Mouse (Mus musculus): ENCODE results near the gene Mslnl. TPM values are rescaled to one million over a fixed set of nuclear protein-coding genes. Genes with fewer than 3 reads are reported as not detected.

The Mslnl gene
- total and polyA plus RNA-seq, 2 experiments from 2014 or later = not detected

GRCm38 (mm10) chr17:25796951-25797369, 61.1 kb downstream of the Mslnl start, which contains the start of gene Metrn:
Gene Metrn, minus strand, starts transcription at chr17:25797136.
- DNase-seq (ENCODE audit: low spot score) = peak; percentile 76

More at GRCm38 (mm10) chr17:25796951-25797369, 61.1 kb downstream of the Mslnl start, which contains the start of gene Metrn:
- Histone ChIP-seq H3K9ac (replicated peaks; ENCODE audit: low read depth, low read length) (peak within 1 kb of the TSS; percentile 61), H3K36me3 (replicated peaks; ENCODE audit: control insufficient read depth, insufficient read depth, low read length) (no peaks in the 10 kb centered on the region), H3K4me2 (ENCODE audit: low read depth, low read length) (peak within 1 kb of the TSS; percentile 91), H3K27me3 (ENCODE audit: control insufficient read depth, insufficient read depth, low read length) (no peaks in the 10 kb centered on the region), H3K27ac (ENCODE audit: low read depth) (no peak within 1 kb of the TSS), H3K9me3 (replicated peaks; ENCODE audit: control insufficient read depth, low read length) (no peaks in the 10 kb centered on the region), H3K4me3 (ENCODE audit: low read depth, low read length) (peak within 1 kb of the TSS; percentile 94), H3K4me1 (ENCODE audit: control insufficient read depth, insufficient read depth) (peaks cover 22% of the 10 kb centered on the region; the same call in 1 of the 2 replicates)
- ATAC-seq (ENCODE audit: insufficient read depth, low read depth) = peak; percentile 75
- under 1% methylated on average over 35 of the region's 35 CpGs for WGBS
- TF ChIP-seq CTCF (IDR thresholded peaks at IDR 0.05; ENCODE audit: low read depth) (no peak), EP300 (IDR thresholded peaks at IDR 0.05; ENCODE audit: low read depth) (no peak)

Small RNA genes lying within 50 kb of the gene (microRNA-seq; reads per million reads assigned to microRNA genes)
- gene Gm25083 = not detected
- gene Mir6966 = 0.71 reads per million

Other genes with a start within 250 kb of the Mslnl start
- gene Sstr5, start 238.8 kb upstream of the Mslnl start, total RNA-seq (2014; rRNA removed; ENCODE audit: low replicate concordance) = 0.12 TPM in 1 of 2 replicates, not detected in the other
- gene Sstr5, start 238.8 kb upstream of the Mslnl start, polyA plus RNA-seq (2015; fragmentation: Nextera tagmentation; extraction: Ambion mirVana) = not detected in 2 replicates
- not detected in 2 replicates for gene Sox8, start 165.4 kb upstream of the Mslnl start, total RNA-seq (2014; rRNA removed; ENCODE audit: low replicate concordance)
- 0.11 and 0.37 TPM in 2 replicates for gene Sox8, start 165.4 kb upstream of the Mslnl start, polyA plus RNA-seq (2015; fragmentation: Nextera tagmentation; extraction: Ambion mirVana)
- gene Lmf1, start 157.0 kb upstream of the Mslnl start, total RNA-seq (2014; rRNA removed; ENCODE audit: low replicate concordance) = 44.9 and 52.8 TPM in 2 replicates
- 30.6 and 34.3 TPM in 2 replicates for gene Lmf1, start 157.0 kb upstream of the Mslnl start, polyA plus RNA-seq (2015; fragmentation: Nextera tagmentation; extraction: Ambion mirVana)
- gene Gng13, start 18.9 kb upstream of the Mslnl start, total RNA-seq (2014; rRNA removed; ENCODE audit: low replicate concordance) = not detected in 2 replicates
- 3.2 and 6.6 TPM in 2 replicates for gene Gng13, start 18.9 kb upstream of the Mslnl start, polyA plus RNA-seq (2015; fragmentation: Nextera tagmentation; extraction: Ambion mirVana)
- 9.1 and 10.8 TPM in 2 replicates for gene Chtf18, start 8.6 kb upstream of the Mslnl start, total RNA-seq (2014; rRNA removed; ENCODE audit: low replicate concordance)
- gene Chtf18, start 8.6 kb upstream of the Mslnl start, polyA plus RNA-seq (2015; fragmentation: Nextera tagmentation; extraction: Ambion mirVana) = 3.9 and 4.1 TPM in 2 replicates
- gene Rpusd1, start 8.4 kb upstream of the Mslnl start, total RNA-seq (2014; rRNA removed; ENCODE audit: low replicate concordance) = 3.2 and 4.9 TPM in 2 replicates
- 9.3 and 9.5 TPM in 2 replicates for gene Rpusd1, start 8.4 kb upstream of the Mslnl start, polyA plus RNA-seq (2015; fragmentation: Nextera tagmentation; extraction: Ambion mirVana)
- gene Msln, start 18.3 kb downstream of the Mslnl start, total RNA-seq (2014; rRNA removed; ENCODE audit: low replicate concordance) = 45.4 and 83.3 TPM in 2 replicates
- 58.5 and 60.3 TPM in 2 replicates for gene Msln, start 18.3 kb downstream of the Mslnl start, polyA plus RNA-seq (2015; fragmentation: Nextera tagmentation; extraction: Ambion mirVana)
- 36.8 and 86.7 TPM in 2 replicates for gene Narfl, start 37.7 kb downstream of the Mslnl start, total RNA-seq (2014; rRNA removed; ENCODE audit: low replicate concordance)
- 45.1 and 47.7 TPM in 2 replicates for gene Narfl, start 37.7 kb downstream of the Mslnl start, polyA plus RNA-seq (2015; fragmentation: Nextera tagmentation; extraction: Ambion mirVana)
- gene Haghl, start 49.6 kb downstream of the Mslnl start, total RNA-seq (2014; rRNA removed; ENCODE audit: low replicate concordance) = 50.3 and 59.4 TPM in 2 replicates
- gene Haghl, start 49.6 kb downstream of the Mslnl start, polyA plus RNA-seq (2015; fragmentation: Nextera tagmentation; extraction: Ambion mirVana) = 46.1 and 47.7 TPM in 2 replicates
- not detected in 2 replicates for gene Ccdc78, start 50.5 kb downstream of the Mslnl start, total RNA-seq (2014; rRNA removed; ENCODE audit: low replicate concordance)
- 0.12 and 0.55 TPM in 2 replicates for gene Ccdc78, start 50.5 kb downstream of the Mslnl start, polyA plus RNA-seq (2015; fragmentation: Nextera tagmentation; extraction: Ambion mirVana)
- 32.0 and 32.5 TPM in 2 replicates for gene Fam173a, start 56.9 kb downstream of the Mslnl start, total RNA-seq (2014; rRNA removed; ENCODE audit: low replicate concordance)
- 55.6 and 63.1 TPM in 2 replicates for gene Fam173a, start 56.9 kb downstream of the Mslnl start, polyA plus RNA-seq (2015; fragmentation: Nextera tagmentation; extraction: Ambion mirVana)
- gene AC134908.4, start 59.6 kb downstream of the Mslnl start, total RNA-seq (2014; rRNA removed; ENCODE audit: low replicate concordance) = not detected in 2 replicates
- 0.66 TPM in 1 of 2 replicates, not detected in the other for gene AC134908.4, start 59.6 kb downstream of the Mslnl start, polyA plus RNA-seq (2015; fragmentation: Nextera tagmentation; extraction: Ambion mirVana)
- gene Metrn, start 61.1 kb downstream of the Mslnl start, total RNA-seq (2014; rRNA removed; ENCODE audit: low replicate concordance) = 38.5 and 75.3 TPM in 2 replicates
- gene Metrn, start 61.1 kb downstream of the Mslnl start, polyA plus RNA-seq (2015; fragmentation: Nextera tagmentation; extraction: Ambion mirVana) = 18.2 and 21.0 TPM in 2 replicates
- gene Fbxl16, start 73.0 kb downstream of the Mslnl start, total RNA-seq (2014; rRNA removed; ENCODE audit: low replicate concordance) = 2.1 TPM in 1 of 2 replicates, not detected in the other
- gene Fbxl16, start 73.0 kb downstream of the Mslnl start, polyA plus RNA-seq (2015; fragmentation: Nextera tagmentation; extraction: Ambion mirVana) = 0.25 and 0.48 TPM in 2 replicates
- gene Wdr24, start 87.6 kb downstream of the Mslnl start, total RNA-seq (2014; rRNA removed; ENCODE audit: low replicate concordance) = 13.3 and 20.8 TPM in 2 replicates
- 9.6 and 10.5 TPM in 2 replicates for gene Wdr24, start 87.6 kb downstream of the Mslnl start, polyA plus RNA-seq (2015; fragmentation: Nextera tagmentation; extraction: Ambion mirVana)
- 32.2 and 34.6 TPM in 2 replicates for gene Jmjd8, start 92.8 kb downstream of the Mslnl start, total RNA-seq (2014; rRNA removed; ENCODE audit: low replicate concordance)
- 26.1 and 26.2 TPM in 2 replicates for gene Jmjd8, start 92.8 kb downstream of the Mslnl start, polyA plus RNA-seq (2015; fragmentation: Nextera tagmentation; extraction: Ambion mirVana)
- 115 and 154 TPM in 2 replicates for gene Stub1, start 97.4 kb downstream of the Mslnl start, total RNA-seq (2014; rRNA removed; ENCODE audit: low replicate concordance)
- 212 and 219 TPM in 2 replicates for gene Stub1, start 97.4 kb downstream of the Mslnl start, polyA plus RNA-seq (2015; fragmentation: Nextera tagmentation; extraction: Ambion mirVana)
- gene Rhbdl1, start 101.3 kb downstream of the Mslnl start, total RNA-seq (2014; rRNA removed; ENCODE audit: low replicate concordance) = 1.7 and 2.3 TPM in 2 replicates
- 1.7 and 2.2 TPM in 2 replicates for gene Rhbdl1, start 101.3 kb downstream of the Mslnl start, polyA plus RNA-seq (2015; fragmentation: Nextera tagmentation; extraction: Ambion mirVana)
- 3.8 TPM in 1 of 2 replicates, not detected in the other for gene Gm20683, start 105.7 kb downstream of the Mslnl start, total RNA-seq (2014; rRNA removed; ENCODE audit: low replicate concordance)
- 1.5 and 1.8 TPM in 2 replicates for gene Gm20683, start 105.7 kb downstream of the Mslnl start, polyA plus RNA-seq (2015; fragmentation: Nextera tagmentation; extraction: Ambion mirVana)
- gene Rhot2, start 108.8 kb downstream of the Mslnl start, total RNA-seq (2014; rRNA removed; ENCODE audit: low replicate concordance) = 88.2 and 116 TPM in 2 replicates
- gene Rhot2, start 108.8 kb downstream of the Mslnl start, polyA plus RNA-seq (2015; fragmentation: Nextera tagmentation; extraction: Ambion mirVana) = 27.1 and 27.5 TPM in 2 replicates
- 19.3 and 36.7 TPM in 2 replicates for gene Wdr90, start 125.5 kb downstream of the Mslnl start, total RNA-seq (2014; rRNA removed; ENCODE audit: low replicate concordance)
- gene Wdr90, start 125.5 kb downstream of the Mslnl start, polyA plus RNA-seq (2015; fragmentation: Nextera tagmentation; extraction: Ambion mirVana) = 3.1 and 4.2 TPM in 2 replicates
- gene Mcrip2, start 132.7 kb downstream of the Mslnl start, total RNA-seq (2014; rRNA removed; ENCODE audit: low replicate concordance) = 202 and 225 TPM in 2 replicates
- gene Mcrip2, start 132.7 kb downstream of the Mslnl start, polyA plus RNA-seq (2015; fragmentation: Nextera tagmentation; extraction: Ambion mirVana) = 346 and 357 TPM in 2 replicates
- 23.1 and 28.1 TPM in 2 replicates for gene Mettl26, start 139.0 kb downstream of the Mslnl start, total RNA-seq (2014; rRNA removed; ENCODE audit: low replicate concordance)
- 27.8 and 28.0 TPM in 2 replicates for gene Mettl26, start 139.0 kb downstream of the Mslnl start, polyA plus RNA-seq (2015; fragmentation: Nextera tagmentation; extraction: Ambion mirVana)
- not detected in 2 replicates for gene Wfikkn1, start 144.8 kb downstream of the Mslnl start, total RNA-seq (2014; rRNA removed; ENCODE audit: low replicate concordance)
- 0.07 and 0.11 TPM in 2 replicates for gene Wfikkn1, start 144.8 kb downstream of the Mslnl start, polyA plus RNA-seq (2015; fragmentation: Nextera tagmentation; extraction: Ambion mirVana)
- 11.4 and 22.5 TPM in 2 replicates for gene Rab40c, start 183.7 kb downstream of the Mslnl start, total RNA-seq (2014; rRNA removed; ENCODE audit: low replicate concordance)
- gene Rab40c, start 183.7 kb downstream of the Mslnl start, polyA plus RNA-seq (2015; fragmentation: Nextera tagmentation; extraction: Ambion mirVana) = 10.3 and 10.4 TPM in 2 replicates
- 67.9 and 88.0 TPM in 2 replicates for gene Pigq, start 208.9 kb downstream of the Mslnl start, total RNA-seq (2014; rRNA removed; ENCODE audit: low replicate concordance)
- 46.4 and 47.2 TPM in 2 replicates for gene Pigq, start 208.9 kb downstream of the Mslnl start, polyA plus RNA-seq (2015; fragmentation: Nextera tagmentation; extraction: Ambion mirVana)
- gene Nhlrc4, start 208.9 kb downstream of the Mslnl start, total RNA-seq (2014; rRNA removed; ENCODE audit: low replicate concordance) = not detected in 2 replicates
- 0.19 TPM in 1 of 2 replicates, not detected in the other for gene Nhlrc4, start 208.9 kb downstream of the Mslnl start, polyA plus RNA-seq (2015; fragmentation: Nextera tagmentation; extraction: Ambion mirVana)
- not detected in 2 replicates for gene A930017K11Rik, start 216.5 kb downstream of the Mslnl start, total RNA-seq (2014; rRNA removed; ENCODE audit: low replicate concordance)
- not detected in 2 replicates for gene A930017K11Rik, start 216.5 kb downstream of the Mslnl start, polyA plus RNA-seq (2015; fragmentation: Nextera tagmentation; extraction: Ambion mirVana)
- gene Capn15, start 249.8 kb downstream of the Mslnl start, total RNA-seq (2014; rRNA removed; ENCODE audit: low replicate concordance) = 6.0 and 8.7 TPM in 2 replicates
- 7.0 and 7.4 TPM in 2 replicates for gene Capn15, start 249.8 kb downstream of the Mslnl start, polyA plus RNA-seq (2015; fragmentation: Nextera tagmentation; extraction: Ambion mirVana)

All from heart, postnatal 0 days (tissue).